Mouse (Mus musculus): ENCODE data around the gene Pllp. TPM values are rescaled to one million over a fixed set of nuclear protein-coding genes. Genes with fewer than 3 reads are reported as not detected.
A peak's percentile ranks its signal among the peaks of the same experiment; 100 is the strongest.

Pllp gene
- polyA plus RNA-seq, 1 experiment, result 1.0 TPM

GRCm38 (mm10) chr8:94645202-94645601 lies 50.9 kb downstream of the Pllp start:
- DNase-seq (ENCODE audit: low read depth), result no peak
- no peak for TF ChIP-seq CTCF (IDR thresholded peaks at IDR 0.05; ENCODE audit: borderline replicate concordance, extremely low read depth, insufficient read depth, insufficient read length)
- TF ChIP-seq POLR2A (IDR thresholded peaks at IDR 0.05; ENCODE audit: borderline replicate concordance, extremely low read depth, insufficient read depth, insufficient read length, poor library complexity, severe bottlenecking), result no peak

- peak; percentile 3 for DNase-seq (ENCODE audit: low read depth)
- TF ChIP-seq POLR2A (IDR thresholded peaks at IDR 0.05; ENCODE audit: borderline replicate concordance, extremely low read depth, insufficient read depth, insufficient read length, poor library complexity, severe bottlenecking) (no peak), CTCF (IDR thresholded peaks at IDR 0.05; ENCODE audit: borderline replicate concordance, extremely low read depth, insufficient read depth, insufficient read length) (no peak)
Observed at GRCm38 (mm10) chr8:94641938-94642337, 54.1 kb downstream of the Pllp start.

GRCm38 (mm10) chr8:94641183-94641582 lies 54.9 kb downstream of the Pllp start:
- TF ChIP-seq POLR2A (IDR thresholded peaks at IDR 0.05; ENCODE audit: borderline replicate concordance, extremely low read depth, insufficient read depth, insufficient read length, poor library complexity, severe bottlenecking), result no peak
- TF ChIP-seq CTCF (IDR thresholded peaks at IDR 0.05; ENCODE audit: borderline replicate concordance, extremely low read depth, insufficient read depth, insufficient read length), result no peak
- DNase-seq (ENCODE audit: low read depth), result no peak

GRCm38 (mm10) chr8:94634211-94634610 lies 61.9 kb downstream of the Pllp start:
- TF ChIP-seq POLR2A (IDR thresholded peaks at IDR 0.05; ENCODE audit: borderline replicate concordance, extremely low read depth, insufficient read depth, insufficient read length, poor library complexity, severe bottlenecking) (no peak), CTCF (IDR thresholded peaks at IDR 0.05; ENCODE audit: borderline replicate concordance, extremely low read depth, insufficient read depth, insufficient read length) (no peak)
- no peak for DNase-seq (ENCODE audit: low read depth)

GRCm38 (mm10) chr8:94633564-94634194 lies 62.4 kb downstream of the Pllp start:
- TF ChIP-seq CTCF (IDR thresholded peaks at IDR 0.05; ENCODE audit: borderline replicate concordance, extremely low read depth, insufficient read depth, insufficient read length) (no peak), POLR2A (IDR thresholded peaks at IDR 0.05; ENCODE audit: borderline replicate concordance, extremely low read depth, insufficient read depth, insufficient read length, poor library complexity, severe bottlenecking) (no peak)
- DNase-seq (ENCODE audit: low read depth), result no peak

Other genes starting within 250 kb of the Pllp start
- gene Cpne2, start 163.3 kb downstream of the Pllp start, polyA plus RNA-seq (2012; rRNA removed), result 30.1 and 31.5 TPM in 2 replicates
- gene Rspry1, start 94.3 kb downstream of the Pllp start, polyA plus RNA-seq (2012; rRNA removed), result 26.4 and 31.7 TPM in 2 replicates
- gene Fam192a, start 94.3 kb downstream of the Pllp start, polyA plus RNA-seq (2012; rRNA removed), result 51.6 and 57.2 TPM in 2 replicates
- 192 and 209 TPM in 2 replicates for gene Arl2bp, start 29.7 kb downstream of the Pllp start, polyA plus RNA-seq (2012; rRNA removed)
- gene Ccl22, start 49.3 kb upstream of the Pllp start, polyA plus RNA-seq (2012; rRNA removed), result 0.04 TPM in 2 replicates
- 23.9 and 28.2 TPM in 2 replicates for gene Cx3cl1, start 75.7 kb upstream of the Pllp start, polyA plus RNA-seq (2012; rRNA removed)
- 0.18 TPM in 1 of 2 replicates, not detected in the other for gene Ccl17, start 114.2 kb upstream of the Pllp start, polyA plus RNA-seq (2012; rRNA removed)
- gene Coq9, start 142.0 kb upstream of the Pllp start, polyA plus RNA-seq (2012; rRNA removed), result 60.1 and 62.3 TPM in 2 replicates
- 81.3 and 82.0 TPM in 2 replicates for gene Ciapin1, start 142.1 kb upstream of the Pllp start, polyA plus RNA-seq (2012; rRNA removed)
- gene Polr2c, start 161.2 kb upstream of the Pllp start, polyA plus RNA-seq (2012; rRNA removed), result 98.3 and 144 TPM in 2 replicates
- 82.4 and 85.0 TPM in 2 replicates for gene Dok4, start 180.1 kb upstream of the Pllp start, polyA plus RNA-seq (2012; rRNA removed)
- gene Ccdc102a, start 221.8 kb upstream of the Pllp start, polyA plus RNA-seq (2012; rRNA removed), result 9.0 and 11.1 TPM in 2 replicates
- 0.27 and 0.28 TPM in 2 replicates for gene Adgrg5, start 227.4 kb upstream of the Pllp start, polyA plus RNA-seq (2012; rRNA removed)

Data from brain, embryonic 14.5 days (tissue).